Mouse (Mus musculus) lung, adult 2 months (tissue): ENCODE measurements at regions not wholly inside any gene's neighbourhood (a gene's known extent, or its start where the extent isn't known, plus 50 kb on each side); places are given as distances from the start of the nearest gene placed in this dataset.

ENCODE experiments used
- DNase-seq: peaks from one replicate; pipeline ENCODE4 v3.0.0; 2022
- H3K4me1 ChIP-seq: fragments of 200-500 bp; 2 replicates; pipeline ENCODE4 v1.6.1; 2011; ENCODE audit warnings: low read length; ENCODE audit not compliant: control insufficient read depth, insufficient read depth
- H3K4me3 ChIP-seq: fragments of 200-500 bp; replicated peaks from 2 replicates; pipeline ENCODE3; 2011; ENCODE audit warnings: low read depth, mild to moderate bottlenecking, control low read depth, low read length; ENCODE audit errors: extremely low read depth
- CTCF ChIP-seq: fragments of 200-500 bp; IDR thresholded peaks from 2 replicates; pipeline ENCODE4 v1.5.1; 2011; ENCODE audit warnings: mild to moderate bottlenecking, low read length, control low read depth; ENCODE audit not compliant: insufficient read depth
- POLR2A ChIP-seq: fragments of 200-500 bp; IDR thresholded peaks from 2 replicates; pipeline ENCODE4 v1.6.1; 2011; ENCODE audit warnings: low read depth, mild to moderate bottlenecking, control low read depth, low read length, borderline replicate concordance; ENCODE audit errors: extremely low read depth
- WGBS: fragments of 180-500 bp; shearing (Covaris S2); methylation state at CpG from one replicate; pipeline ENCODE4 v1.1.7; 2018; 5-methylcytosine and 5-hydroxymethylcytosine counted together

GRCm38 (mm10) chr2:11032891-11033290, 139.0 kb upstream of the Prkcq start:
- Histone ChIP-seq H3K4me3 (no peak overlapping the region), H3K4me1 (no peaks in the 10 kb centered on the region)
- no peak for DNase-seq
- no peak for TF ChIP-seq CTCF
- no peak for TF ChIP-seq POLR2A
- 80% methylated on average over 4 of the region's 4 CpGs for WGBS

- 79% methylated on average over 1 of the region's 1 CpGs for WGBS
- Histone ChIP-seq H3K4me3 (no peak overlapping the region), H3K4me1 (no peaks in the 10 kb centered on the region)
- DNase-seq: no peak
- no peak for TF ChIP-seq POLR2A
- TF ChIP-seq CTCF: no peak
These were observed 137.7 kb upstream of the Prkcq start for GRCm38 (mm10) chr2:11034178-11034577.

- TF ChIP-seq POLR2A: no peak
- TF ChIP-seq CTCF: no peak
- DNase-seq: no peak
- Histone ChIP-seq H3K4me1 (no peaks in the 10 kb centered on the region), H3K4me3 (no peak overlapping the region)
- WGBS: 69% methylated on average over 11 of the region's 11 CpGs
These were observed 134.6 kb upstream of the Prkcq start for GRCm38 (mm10) chr2:11037343-11037742.

GRCm38 (mm10) chr2:11038440-11038839, 133.5 kb upstream of the Prkcq start:
- WGBS: 88% methylated on average over 5 of the region's 5 CpGs
- TF ChIP-seq POLR2A (no peak), CTCF (no peak)
- no peak for DNase-seq
- no peak overlapping the region for H3K4me3 ChIP-seq
- no peaks in the 10 kb centered on the region for H3K4me1 ChIP-seq

- DNase-seq: no peak
- Histone ChIP-seq H3K4me1 (no peaks in the 10 kb centered on the region), H3K4me3 (no peak overlapping the region)
- 79% methylated on average over 2 of the region's 2 CpGs for WGBS
- TF ChIP-seq POLR2A (no peak), CTCF (no peak)
These were observed 131.9 kb upstream of the Prkcq start for GRCm38 (mm10) chr2:11040005-11040404.

GRCm38 (mm10) chr2:11044727-11045274, 127.1 kb upstream of the Prkcq start:
- H3K4me1 ChIP-seq: no peaks in the 10 kb centered on the region
- TF ChIP-seq POLR2A (no peak), CTCF (no peak)
- 84% methylated on average over 3 of the region's 3 CpGs for WGBS

GRCm38 (mm10) chr2:11051621-11052020, 120.3 kb upstream of the Prkcq start:
- TF ChIP-seq POLR2A (no peak), CTCF (no peak)
- H3K4me3 ChIP-seq: no peak overlapping the region
- no peak for DNase-seq
- 70% methylated on average over 7 of the region's 7 CpGs for WGBS
- no peaks in the 10 kb centered on the region for H3K4me1 ChIP-seq

More at GRCm38 (mm10) chr2:11044727-11045274, 127.1 kb upstream of the Prkcq start:
- H3K4me3 ChIP-seq: no peak overlapping the region
- no peak for DNase-seq

- Histone ChIP-seq H3K4me3 (no peak overlapping the region), H3K4me1 (no peaks in the 10 kb centered on the region)
- DNase-seq: peak; percentile 2
- peak; percentile 44 for TF ChIP-seq CTCF
- TF ChIP-seq POLR2A: no peak
- 21% methylated on average over 9 of the region's 9 CpGs for WGBS
These were observed 112.0 kb upstream of the Prkcq start for GRCm38 (mm10) chr2:11059731-11060425.

GRCm38 (mm10) chr2:11067384-11067783, 104.5 kb upstream of the Prkcq start:
- Histone ChIP-seq H3K4me1 (no peaks in the 10 kb centered on the region), H3K4me3 (no peak overlapping the region)
- 86% methylated on average over 4 of the region's 4 CpGs for WGBS
- TF ChIP-seq CTCF (no peak), POLR2A (no peak)
- no peak for DNase-seq

GRCm38 (mm10) chr2:11083536-11083935, 88.4 kb upstream of the Prkcq start:
- no peak for DNase-seq
- H3K4me1 ChIP-seq: no peaks in the 10 kb centered on the region
- TF ChIP-seq POLR2A: no peak
- TF ChIP-seq CTCF: no peak
- no peak overlapping the region for H3K4me3 ChIP-seq
- 74% methylated on average over 3 of the region's 3 CpGs for WGBS
